Mouse (Mus musculus): ENCODE measurements around the gene Ccdc130. TPM values are rescaled to one million over a fixed set of nuclear protein-coding genes. Genes with fewer than 3 reads are reported as not detected.
A peak's percentile ranks its signal among the peaks of the same experiment; 100 is the strongest.

Gene Ccdc130
- polyA plus RNA-seq, 1 experiment from 2014 or later: 20.8 TPM

DNA sequence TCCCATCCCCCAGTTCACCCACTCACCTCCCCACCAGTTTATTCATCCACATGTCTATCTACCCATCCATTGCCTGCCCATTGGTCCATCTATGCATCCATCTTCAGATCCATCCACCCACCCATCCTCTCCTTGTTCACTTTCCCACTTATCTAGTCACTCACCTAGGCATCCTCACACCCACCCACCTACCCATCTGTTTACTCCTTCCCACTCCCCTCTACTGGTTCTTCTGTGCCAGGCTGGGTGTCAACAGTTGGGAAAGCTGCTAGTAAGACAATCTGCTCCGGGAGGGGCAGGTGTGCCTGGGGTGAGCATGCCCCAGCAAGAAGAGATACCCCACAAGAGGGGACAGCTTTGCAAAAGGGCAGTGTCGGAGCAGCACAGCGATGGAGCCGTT is 9.1 kb downstream of the Ccdc130 start:
- no peak for DNase-seq (ENCODE audit: low spot score)
- H3K9me3 ChIP-seq: no peaks in the 10 kb centered on the region
- peaks cover 21% of the 10 kb centered on the region for H3K4me1 ChIP-seq
- WGBS: 87% methylated on average over 4 of the region's 4 CpGs
- no peak overlapping the region for H3K4me3 ChIP-seq
- no peak overlapping the region for H3K27ac ChIP-seq
- no peaks in the 10 kb centered on the region for H3K27me3 ChIP-seq (ENCODE audit: insufficient read depth, poor library complexity, severe bottlenecking)
- peaks cover 79% of the 10 kb centered on the region for H3K36me3 ChIP-seq

DNA sequence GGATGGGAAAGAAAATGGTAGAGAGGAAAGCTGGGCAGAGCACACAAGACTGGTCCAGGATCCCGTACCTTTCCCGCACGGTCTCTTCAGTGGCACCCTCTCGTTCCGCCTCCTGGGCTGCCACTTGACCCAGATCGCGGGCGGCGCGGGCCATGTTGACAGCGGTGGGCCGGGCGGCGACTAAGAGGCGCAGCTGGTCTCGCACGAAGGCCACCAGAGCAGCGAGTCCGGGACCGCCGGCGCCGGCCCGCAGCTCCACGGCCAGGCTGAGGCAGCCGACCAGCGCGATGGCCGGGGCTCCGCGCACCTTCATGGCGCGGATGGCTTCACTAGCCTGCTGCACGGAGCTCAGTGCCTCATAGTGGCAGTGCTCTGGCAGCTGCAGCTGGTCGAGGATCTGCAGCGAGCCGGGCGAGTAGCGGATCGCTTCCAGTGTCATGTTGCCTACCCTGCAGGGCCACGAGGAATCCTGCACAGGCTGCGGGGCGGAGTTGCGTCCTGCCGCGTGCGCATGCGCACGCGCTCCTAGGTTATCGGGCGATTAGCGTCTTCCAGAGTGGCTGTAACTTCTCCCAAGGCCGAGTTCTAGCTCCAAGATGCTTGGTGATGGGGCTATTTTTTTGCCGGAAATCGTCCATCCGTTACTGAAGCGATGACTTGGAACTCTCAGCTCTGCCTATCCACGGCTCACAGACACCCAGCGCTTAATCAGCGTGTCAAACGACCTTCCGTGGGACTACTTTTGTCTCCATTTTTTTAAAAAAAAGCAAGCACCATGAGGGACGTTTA is 13.2 kb downstream of the Ccdc130 start, which contains the start of gene Mri1:
Mri1 (minus strand) TSS at position 505 of the 789 bp plus-strand sequence.
- H3K36me3 ChIP-seq: peaks cover 70% of the 10 kb centered on the region
- peak; percentile 95 for DNase-seq (ENCODE audit: low spot score)
- H3K9me3 ChIP-seq: no peaks in the 10 kb centered on the region
- H3K4me1 ChIP-seq: peaks cover 24% of the 10 kb centered on the region
- no peaks in the 10 kb centered on the region for H3K27me3 ChIP-seq (ENCODE audit: insufficient read depth, poor library complexity, severe bottlenecking)
- H3K27ac ChIP-seq: peak within 1 kb of the TSS; percentile 94
- peak within 1 kb of the TSS; percentile 87 for H3K4me3 ChIP-seq
- WGBS: under 1% methylated on average over 64 of the region's 64 CpGs

DNA sequence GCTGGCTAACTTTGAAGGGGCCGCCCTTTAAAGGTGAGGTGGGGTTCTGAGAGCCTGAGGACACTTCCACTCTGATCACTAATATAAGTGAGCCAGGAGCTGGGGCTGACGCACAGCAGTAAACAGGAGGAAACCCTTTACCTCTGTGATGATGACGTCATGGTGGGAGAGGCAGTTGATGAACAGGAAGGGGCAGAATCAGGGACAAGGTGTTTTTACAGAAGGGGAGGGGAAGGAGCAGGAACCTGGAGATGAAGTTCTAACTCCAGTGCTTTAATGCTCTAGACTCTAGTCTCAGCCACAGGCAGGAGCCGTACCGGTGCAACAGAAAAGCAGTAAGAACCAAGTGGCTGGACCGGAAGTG is 13.7 kb downstream of the Ccdc130 start:
- Histone ChIP-seq H3K27ac (peak overlapping the region; percentile 94), H3K27me3 (ENCODE audit: insufficient read depth, poor library complexity, severe bottlenecking) (no peaks in the 10 kb centered on the region), H3K4me1 (peaks cover 24% of the 10 kb centered on the region), H3K36me3 (peaks cover 70% of the 10 kb centered on the region), H3K9me3 (no peaks in the 10 kb centered on the region), H3K4me3 (peak overlapping the region; percentile 87)
- 11% methylated on average over 6 of the region's 6 CpGs for WGBS
- no peak for DNase-seq (ENCODE audit: low spot score)

DNA sequence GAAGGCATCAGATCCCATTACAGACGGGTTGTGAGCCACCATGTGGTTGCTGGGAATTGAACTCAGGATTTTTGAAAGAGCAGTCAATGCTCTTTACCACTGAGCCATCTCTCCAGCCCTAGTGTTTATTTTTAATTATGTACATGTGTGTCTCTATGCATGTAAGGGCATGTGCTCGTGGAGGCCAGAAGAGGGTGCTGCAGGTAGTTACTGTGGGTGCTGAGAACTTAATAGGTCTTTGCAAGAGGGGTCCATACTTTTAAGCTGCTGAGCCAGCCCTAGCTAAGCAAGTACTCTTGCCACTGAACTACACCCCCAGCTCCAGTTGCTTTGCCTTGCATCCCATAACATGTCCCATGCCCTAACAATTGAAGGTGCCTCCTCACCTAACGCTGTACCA is 14.3 kb downstream of the Ccdc130 start:
- no peak for DNase-seq (ENCODE audit: low spot score)
- peak overlapping the region; percentile 87 for H3K4me3 ChIP-seq
- peak overlapping the region; percentile 94 for H3K27ac ChIP-seq
- H3K27me3 ChIP-seq (ENCODE audit: insufficient read depth, poor library complexity, severe bottlenecking): no peaks in the 10 kb centered on the region
- no peaks in the 10 kb centered on the region for H3K9me3 ChIP-seq
- H3K4me1 ChIP-seq: peaks cover 24% of the 10 kb centered on the region
- WGBS: 88% methylated on average over 3 of the region's 3 CpGs
- peaks cover 70% of the 10 kb centered on the region for H3K36me3 ChIP-seq

DNA sequence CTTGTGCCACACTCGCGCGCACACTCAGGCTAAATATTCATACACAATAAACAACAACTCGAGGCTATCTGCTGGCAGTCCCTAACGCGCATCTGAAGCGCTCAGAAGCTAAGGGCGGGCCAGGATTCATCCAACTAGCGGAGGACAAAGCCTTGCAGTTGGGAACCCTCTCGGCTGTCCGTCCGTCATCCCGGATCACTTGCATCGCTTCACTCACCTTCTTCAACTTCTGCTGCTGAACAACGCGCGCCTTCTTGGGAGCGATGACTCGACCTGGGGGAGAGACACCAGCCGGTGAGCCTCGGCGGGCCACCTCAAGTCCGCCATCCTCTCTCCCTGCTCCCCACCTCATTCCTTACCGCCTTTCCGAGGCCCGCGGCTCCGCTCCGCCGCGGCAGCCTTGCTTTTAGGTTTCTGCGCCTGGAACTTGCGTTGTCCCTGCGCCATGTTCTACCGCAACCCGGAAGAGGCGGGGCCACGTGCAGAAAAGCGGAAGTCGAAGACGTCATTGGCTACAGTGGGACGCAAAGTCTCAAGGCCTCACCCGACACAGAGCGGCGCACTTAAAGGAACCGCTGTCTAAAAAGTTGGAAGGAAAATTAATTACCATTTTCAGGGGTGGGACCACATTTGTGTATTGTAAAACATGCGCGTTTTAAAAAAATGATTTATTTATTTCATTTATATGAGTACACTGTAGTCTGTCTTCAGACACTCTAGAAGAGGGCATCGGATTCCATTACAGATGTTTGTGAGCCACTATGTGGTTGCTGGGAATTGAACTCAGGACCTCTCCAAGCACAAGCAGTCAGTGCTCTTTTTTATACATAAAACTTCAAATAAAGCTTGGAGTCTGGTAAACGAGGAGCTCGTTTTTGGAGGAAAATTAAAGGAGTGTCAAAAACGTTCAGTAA is 20.7 kb downstream of the Ccdc130 start, which contains the start of gene D8Ertd738e:
D8Ertd738e (minus strand) TSS at position 463 of the 914 bp plus-strand sequence.
- no peaks in the 10 kb centered on the region for H3K9me3 ChIP-seq
- 4% methylated on average over 52 of the region's 52 CpGs for WGBS
- peak; percentile 96 for DNase-seq (ENCODE audit: low spot score)
- H3K4me3 ChIP-seq: peak within 1 kb of the TSS; percentile 94
- H3K4me1 ChIP-seq: 0 out of 2 replicates have a peak, but pooled peaks cover 4% of the 10 kb centered on the region
- no peaks in the 10 kb centered on the region for H3K27me3 ChIP-seq (ENCODE audit: insufficient read depth, poor library complexity, severe bottlenecking)
- peaks cover 80% of the 10 kb centered on the region for H3K36me3 ChIP-seq
- H3K27ac ChIP-seq: peak within 1 kb of the TSS; percentile 93

DNA sequence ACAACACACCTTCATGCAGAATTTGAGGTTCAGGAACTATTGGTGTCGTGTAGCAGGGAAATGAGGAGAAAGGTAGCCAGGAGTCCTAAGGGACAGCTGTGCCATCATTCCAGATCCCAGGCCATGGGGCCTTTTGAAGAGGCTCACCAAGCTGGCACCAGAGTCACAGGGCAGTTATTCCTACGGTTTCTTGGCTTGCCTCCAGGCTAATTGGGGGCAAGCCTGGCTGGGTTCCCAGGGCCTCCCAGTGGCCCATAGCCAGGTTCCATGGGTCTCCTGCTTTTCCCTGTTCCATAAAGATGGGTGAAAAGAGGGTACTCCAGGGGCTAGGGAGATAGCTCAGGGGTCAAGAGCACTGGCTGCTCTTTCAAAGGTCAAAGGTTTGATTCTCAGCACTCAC is 28.4 kb downstream of the Ccdc130 start:
- no peaks in the 10 kb centered on the region for H3K27me3 ChIP-seq (ENCODE audit: insufficient read depth, poor library complexity, severe bottlenecking)
- 75% methylated on average over 2 of the region's 2 CpGs for WGBS
- no peak overlapping the region for H3K27ac ChIP-seq
- H3K9me3 ChIP-seq: no peaks in the 10 kb centered on the region
- peaks cover 13% of the 10 kb centered on the region for H3K4me1 ChIP-seq
- no peak overlapping the region for H3K4me3 ChIP-seq
- H3K36me3 ChIP-seq: peaks cover 27% of the 10 kb centered on the region
- DNase-seq (ENCODE audit: low spot score): no peak

DNA sequence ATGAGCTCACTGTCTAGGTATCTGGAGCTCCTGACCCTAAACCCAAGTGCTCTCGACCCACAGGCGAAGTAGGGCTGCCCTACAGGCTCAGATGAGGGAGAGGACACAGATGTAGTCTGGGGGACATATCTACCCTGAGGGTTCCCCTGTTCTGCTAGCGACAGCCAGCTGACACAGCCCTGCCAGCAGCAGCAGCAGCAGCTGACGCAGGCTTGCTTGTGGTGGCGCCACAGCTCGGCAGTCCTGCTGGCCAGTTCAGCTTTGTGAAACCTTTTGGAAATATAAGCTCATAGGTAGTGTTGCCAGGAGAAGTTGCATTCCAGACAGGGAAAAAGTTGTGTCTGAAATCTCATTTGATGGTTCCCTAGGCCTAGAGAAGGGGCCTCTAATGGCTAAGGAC is 29.0 kb downstream of the Ccdc130 start:
- no peak overlapping the region for H3K4me3 ChIP-seq
- no peaks in the 10 kb centered on the region for H3K27me3 ChIP-seq (ENCODE audit: insufficient read depth, poor library complexity, severe bottlenecking)
- 44% methylated on average over 6 of the region's 6 CpGs for WGBS
- peaks cover 16% of the 10 kb centered on the region for H3K4me1 ChIP-seq
- no peak for DNase-seq (ENCODE audit: low spot score)
- H3K9me3 ChIP-seq: no peaks in the 10 kb centered on the region
- peak overlapping the region; percentile 36; the same call in 1 of the 2 replicates for H3K27ac ChIP-seq
- H3K36me3 ChIP-seq: peaks cover 21% of the 10 kb centered on the region

DNA sequence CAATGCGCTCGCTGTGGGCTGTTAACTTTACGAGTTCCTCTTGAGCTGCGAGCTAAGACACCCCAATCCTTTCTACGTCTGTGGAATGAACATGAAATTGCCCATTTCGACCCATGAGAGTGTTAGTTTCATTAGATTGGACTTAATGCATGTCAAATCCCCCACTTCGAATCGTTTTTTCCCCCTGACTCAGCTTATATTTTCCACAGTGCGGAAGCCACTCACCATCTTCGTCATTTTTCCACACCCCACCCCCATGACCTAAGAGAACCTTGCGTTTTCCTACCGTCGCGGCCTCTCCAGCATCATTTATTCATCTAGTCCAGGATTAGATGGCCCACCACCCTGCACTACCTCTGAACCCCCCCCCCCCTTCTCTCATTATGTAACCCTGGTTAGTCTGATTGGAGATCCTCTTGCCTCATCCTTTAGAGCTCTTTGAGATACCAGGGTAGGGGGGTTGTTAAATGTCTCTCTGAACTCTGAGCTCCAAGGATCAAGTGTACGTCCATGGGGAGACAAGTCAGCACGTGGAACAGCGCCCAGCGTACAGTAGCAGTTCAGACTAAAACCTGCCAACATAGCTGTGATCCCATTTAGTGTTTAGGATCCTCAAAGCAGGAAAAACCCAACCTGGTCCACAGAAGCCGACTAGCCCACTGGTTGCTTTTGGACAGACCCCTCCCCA is 32.5 kb downstream of the Ccdc130 start:
- H3K4me1 ChIP-seq: peaks cover 25% of the 10 kb centered on the region
- no peaks in the 10 kb centered on the region for H3K27me3 ChIP-seq (ENCODE audit: insufficient read depth, poor library complexity, severe bottlenecking)
- no peak for DNase-seq (ENCODE audit: low spot score)
- H3K36me3 ChIP-seq: peaks cover 19% of the 10 kb centered on the region
- H3K9me3 ChIP-seq: no peaks in the 10 kb centered on the region
- H3K4me3 ChIP-seq: peak overlapping the region; percentile 98
- 15% methylated on average over 19 of the region's 19 CpGs for WGBS
- peak overlapping the region; percentile 96 for H3K27ac ChIP-seq

DNA sequence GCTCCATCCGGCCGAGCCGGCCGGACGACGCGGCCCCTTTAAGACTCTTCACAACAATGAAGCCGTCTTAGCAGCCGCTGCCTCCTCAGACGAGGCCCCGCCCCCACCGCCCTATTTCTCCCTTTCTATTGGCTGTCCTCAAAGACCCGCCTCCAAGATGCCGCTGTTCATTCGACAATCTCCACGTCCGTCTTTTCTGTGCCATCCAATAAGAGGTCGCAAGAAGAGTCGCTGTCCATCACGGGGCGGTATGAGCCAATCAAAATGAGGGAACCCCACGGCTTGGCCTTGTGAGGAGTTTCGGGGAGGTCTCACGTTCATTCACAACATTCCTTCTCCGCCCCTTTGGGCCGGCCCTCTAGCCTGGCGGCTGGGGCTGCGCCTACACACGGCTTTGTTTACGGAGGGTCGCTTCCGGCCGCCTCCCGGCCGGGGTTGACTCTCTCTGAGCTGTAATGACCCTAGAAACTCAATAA is 33.1 kb downstream of the Ccdc130 start, which contains the start of gene Zswim4:
Zswim4 (minus strand) TSS at position 58 of the 476 bp plus-strand sequence.
- Histone ChIP-seq H3K9me3 (no peaks in the 10 kb centered on the region), H3K4me1 (peaks cover 25% of the 10 kb centered on the region), H3K27ac (peak within 1 kb of the TSS; percentile 96), H3K36me3 (peaks cover 26% of the 10 kb centered on the region), H3K4me3 (peak within 1 kb of the TSS; percentile 98), H3K27me3 (ENCODE audit: insufficient read depth, poor library complexity, severe bottlenecking) (no peaks in the 10 kb centered on the region)
- WGBS: under 1% methylated on average over 35 of the region's 35 CpGs
- peak; percentile 100 for DNase-seq (ENCODE audit: low spot score)

DNA sequence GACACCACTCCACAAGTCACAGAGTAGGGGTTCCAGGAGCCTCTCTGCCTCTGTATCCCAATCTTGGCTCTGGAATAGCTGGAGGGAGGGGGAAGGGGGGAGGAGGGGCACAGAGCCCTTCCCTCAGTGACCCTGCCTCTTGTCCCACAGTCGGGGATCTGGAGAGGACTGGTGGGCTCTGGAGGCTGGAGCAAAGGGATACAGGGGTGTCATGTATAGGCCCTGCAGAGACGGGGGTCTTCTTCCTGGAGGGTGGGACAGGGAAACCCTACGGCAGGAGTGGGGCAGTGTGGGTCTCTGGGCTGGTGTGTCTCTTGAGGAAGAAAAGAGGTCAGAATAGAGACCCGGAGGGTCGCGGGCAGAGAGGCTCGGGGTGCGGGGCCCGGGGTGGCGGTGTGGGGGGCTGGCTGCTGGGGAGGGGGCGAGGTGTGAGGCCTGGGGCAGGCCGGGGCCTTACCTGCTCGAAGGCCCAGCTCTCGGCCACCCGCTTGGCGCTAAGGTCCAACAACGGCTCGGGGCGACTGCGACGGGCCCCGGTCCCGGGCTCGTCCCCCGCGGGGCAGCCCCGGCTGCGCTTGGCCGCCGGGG is 33.7 kb downstream of the Ccdc130 start:
- WGBS: under 1% methylated on average over 30 of the region's 30 CpGs
- peak overlapping the region; percentile 96 for H3K27ac ChIP-seq
- H3K9me3 ChIP-seq: no peaks in the 10 kb centered on the region
- DNase-seq (ENCODE audit: low spot score): no peak
- peak overlapping the region; percentile 98 for H3K4me3 ChIP-seq
- H3K36me3 ChIP-seq: peaks cover 31% of the 10 kb centered on the region
- peaks cover 25% of the 10 kb centered on the region for H3K4me1 ChIP-seq
- H3K27me3 ChIP-seq (ENCODE audit: insufficient read depth, poor library complexity, severe bottlenecking): no peaks in the 10 kb centered on the region

DNA sequence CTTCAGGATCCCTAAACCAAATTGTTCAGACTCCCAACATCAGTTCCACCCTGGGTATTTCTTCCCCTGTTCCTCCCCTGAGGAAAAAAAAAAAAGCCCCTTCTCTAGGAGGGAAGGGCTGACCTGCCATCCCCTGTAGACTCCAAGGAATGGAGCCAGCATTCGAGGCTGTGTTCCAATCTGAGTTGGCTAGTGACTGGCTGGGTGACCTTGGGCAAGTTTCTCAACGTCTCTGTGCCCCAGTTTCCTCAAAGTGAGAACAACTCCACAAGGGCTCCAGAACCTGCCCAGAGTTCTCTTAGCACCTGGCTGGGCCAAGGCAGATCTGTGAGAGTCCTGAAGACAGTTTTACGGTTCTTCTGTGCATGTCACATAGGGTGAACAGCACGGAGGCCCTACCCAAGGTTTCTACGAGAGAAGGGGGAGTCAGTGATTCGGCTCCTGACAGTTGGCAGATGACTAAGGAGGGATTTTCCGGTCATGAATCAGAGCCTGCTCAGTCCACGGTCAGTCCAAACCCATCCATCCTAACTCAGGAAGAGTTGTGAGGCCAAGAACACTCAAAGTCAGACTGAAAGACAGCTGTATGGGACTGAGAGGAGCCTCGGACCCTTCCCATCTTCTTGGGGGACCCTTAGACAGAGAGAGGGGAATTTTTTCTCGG is 34.3 kb downstream of the Ccdc130 start:
- Histone ChIP-seq H3K9me3 (no peaks in the 10 kb centered on the region), H3K4me3 (peak overlapping the region; percentile 98), H3K27me3 (ENCODE audit: insufficient read depth, poor library complexity, severe bottlenecking) (no peaks in the 10 kb centered on the region), H3K36me3 (peaks cover 37% of the 10 kb centered on the region), H3K4me1 (peaks cover 21% of the 10 kb centered on the region), H3K27ac (peak overlapping the region; percentile 96)
- no peak for DNase-seq (ENCODE audit: low spot score)
- 39% methylated on average over 10 of the region's 10 CpGs for WGBS
